Mouse (Mus musculus): ENCODE data around the gene Xrcc6. TPM values are rescaled to one million over a fixed set of nuclear protein-coding genes. Genes with fewer than 3 reads are reported as not detected.

Xrcc6 gene
- polyA plus RNA-seq, 1 experiment from 2014 or later, result 77.5 TPM

DNA sequence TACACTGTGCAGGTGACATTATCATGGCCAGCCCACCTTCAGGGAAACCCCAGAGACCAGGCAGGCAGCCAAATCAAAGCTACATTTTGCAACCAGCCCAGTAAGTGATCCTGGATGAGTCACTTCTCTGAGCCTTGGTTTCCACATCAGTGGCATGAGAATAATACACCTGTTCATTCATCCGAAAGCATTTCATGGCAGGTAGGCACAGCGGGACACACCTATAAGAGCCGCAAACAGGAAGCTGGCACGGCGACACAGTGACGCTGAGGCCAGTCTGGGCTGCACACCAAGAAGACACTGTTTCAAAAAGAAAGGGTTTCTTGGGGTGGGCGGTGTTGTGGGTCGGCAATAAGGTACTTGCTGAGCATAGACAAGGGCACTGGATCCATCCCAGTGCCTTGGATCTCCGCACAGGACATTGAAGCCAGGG lies 33.5 kb upstream of the Xrcc6 start:
- no peaks in the 10 kb centered on the region for H3K9me3 ChIP-seq (replicated peaks)
- H3K4me2 ChIP-seq, result no peak overlapping the region
- WGBS (ENCODE audit: insufficient replicate concordance), result 92% methylated on average over 9 of the region's 9 CpGs
- H3K4me3 ChIP-seq (replicated peaks), result no peak overlapping the region
- H3K4me1 ChIP-seq (replicated peaks), result peaks cover 15% of the 10 kb centered on the region
- ATAC-seq (ENCODE audit: low read depth), result no peak
- peaks cover 54% of the 10 kb centered on the region for H3K36me3 ChIP-seq
- no peak for DNase-seq
- no peak overlapping the region for H3K27ac ChIP-seq
- H3K27me3 ChIP-seq, result no peaks in the 10 kb centered on the region
- H3K9ac ChIP-seq, result no peak overlapping the region

DNA sequence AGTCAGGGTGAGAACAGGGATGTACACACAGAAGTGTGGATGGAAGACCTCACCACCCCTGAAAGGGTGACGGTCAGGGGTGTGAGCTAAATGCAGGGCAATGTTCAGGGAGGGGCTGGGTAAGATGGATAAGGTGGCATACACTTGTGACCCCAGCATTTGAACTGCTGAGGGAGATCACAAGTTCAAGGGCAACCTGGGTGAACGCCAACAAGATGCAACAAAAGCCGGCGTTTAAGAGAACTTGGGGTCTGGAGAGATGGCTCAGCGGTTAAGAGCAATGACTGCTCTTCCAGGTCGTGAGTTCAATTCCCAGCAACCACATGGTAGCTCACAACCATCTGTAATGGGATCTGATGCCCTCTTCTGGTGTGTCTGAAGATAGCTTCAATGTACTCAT lies 32.9 kb upstream of the Xrcc6 start:
- H3K4me1 ChIP-seq (replicated peaks), result peaks cover 21% of the 10 kb centered on the region
- H3K36me3 ChIP-seq, result peaks cover 54% of the 10 kb centered on the region
- ATAC-seq (ENCODE audit: low read depth) (no peak), DNase-seq (no peak)
- no peak overlapping the region for H3K4me2 ChIP-seq
- H3K27me3 ChIP-seq, result no peaks in the 10 kb centered on the region
- no peak overlapping the region for H3K9ac ChIP-seq
- no peaks in the 10 kb centered on the region for H3K9me3 ChIP-seq (replicated peaks)
- H3K4me3 ChIP-seq (replicated peaks), result no peak overlapping the region
- 89% methylated on average over 6 of the region's 6 CpGs for WGBS (ENCODE audit: insufficient replicate concordance)
- H3K27ac ChIP-seq, result no peak overlapping the region

DNA sequence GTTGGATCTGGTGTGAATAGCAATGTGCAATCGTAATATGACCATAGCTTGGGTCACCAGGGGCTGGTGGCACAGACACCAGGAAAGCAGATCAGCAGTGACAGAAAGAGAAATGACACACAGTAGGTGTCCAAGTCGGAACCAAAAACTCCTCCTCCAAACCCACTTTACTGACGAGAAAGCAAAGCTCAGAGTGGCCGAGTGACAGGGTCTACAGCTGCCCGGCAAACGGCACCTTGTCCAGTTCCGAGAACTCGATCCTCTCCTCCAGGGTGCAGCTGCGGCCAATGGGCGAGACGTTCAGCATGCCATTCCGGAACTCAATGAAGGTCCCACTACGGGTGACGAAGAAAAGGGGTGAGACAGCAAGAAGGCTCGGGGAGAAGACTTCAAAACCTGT lies 32.2 kb upstream of the Xrcc6 start:
- no peaks in the 10 kb centered on the region for H3K9me3 ChIP-seq (replicated peaks)
- no peak overlapping the region for H3K27ac ChIP-seq
- WGBS (ENCODE audit: insufficient replicate concordance), result 88% methylated on average over 15 of the region's 15 CpGs
- no peak for DNase-seq
- H3K27me3 ChIP-seq, result no peaks in the 10 kb centered on the region
- peaks cover 26% of the 10 kb centered on the region for H3K4me1 ChIP-seq (replicated peaks)
- ATAC-seq (ENCODE audit: low read depth), result no peak
- no peak overlapping the region for H3K9ac ChIP-seq
- H3K4me2 ChIP-seq, result no peak overlapping the region
- H3K4me3 ChIP-seq (replicated peaks), result no peak overlapping the region
- peaks cover 54% of the 10 kb centered on the region for H3K36me3 ChIP-seq

DNA sequence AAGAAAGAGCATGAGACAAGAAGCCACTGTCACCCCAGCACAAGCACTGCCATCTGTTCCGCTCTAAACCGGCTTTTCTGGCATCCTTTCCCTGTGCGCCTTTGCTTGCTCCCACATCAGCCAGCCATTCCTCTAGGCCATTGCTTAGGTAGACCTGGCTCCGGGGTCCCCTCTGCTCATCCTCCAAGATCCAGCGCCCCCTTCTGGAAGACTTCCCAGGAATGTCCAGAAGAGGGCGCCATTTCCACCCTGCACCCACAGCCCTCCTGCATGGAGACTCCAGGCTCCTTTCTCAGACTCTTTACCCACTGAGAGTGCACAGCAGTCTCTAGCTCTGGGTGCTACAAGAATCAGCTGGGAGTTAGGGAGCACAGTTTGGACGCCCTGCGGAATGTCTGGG lies 31.2 kb upstream of the Xrcc6 start:
- DNase-seq (peak; percentile 38), ATAC-seq (ENCODE audit: low read depth) (no peak)
- Histone ChIP-seq H3K9ac (no peak overlapping the region), H3K27ac (no peak overlapping the region), H3K4me3 (replicated peaks) (no peak overlapping the region), H3K4me2 (no peak overlapping the region), H3K27me3 (no peaks in the 10 kb centered on the region), H3K4me1 (replicated peaks) (peaks cover 32% of the 10 kb centered on the region), H3K9me3 (replicated peaks) (no peaks in the 10 kb centered on the region), H3K36me3 (peaks cover 46% of the 10 kb centered on the region)
- WGBS (ENCODE audit: insufficient replicate concordance), result 53% methylated on average over 8 of the region's 8 CpGs

DNA sequence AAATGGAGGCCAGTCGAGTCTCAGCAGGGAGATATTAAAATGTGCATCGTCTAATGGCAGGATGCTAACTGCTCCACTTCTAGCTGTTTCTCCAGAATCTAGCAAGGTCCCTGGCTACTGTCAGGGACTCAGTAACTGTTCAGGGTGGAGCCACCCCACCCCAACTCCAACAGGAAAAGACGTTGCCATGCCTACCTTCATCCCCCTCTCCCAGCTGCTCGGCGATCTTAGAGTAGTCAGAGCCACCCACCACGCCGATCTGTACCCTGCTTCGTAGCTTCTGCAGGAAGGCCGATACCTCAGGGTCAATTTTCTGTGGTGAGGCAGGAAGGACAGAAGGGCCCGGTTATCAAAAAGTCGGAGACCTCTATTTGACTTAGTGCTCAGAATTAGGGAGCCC lies 30.0 kb upstream of the Xrcc6 start:
- Histone ChIP-seq H3K4me2 (no peak overlapping the region), H3K27me3 (no peaks in the 10 kb centered on the region), H3K27ac (no peak overlapping the region), H3K9me3 (replicated peaks) (no peaks in the 10 kb centered on the region), H3K9ac (no peak overlapping the region), H3K36me3 (peaks cover 35% of the 10 kb centered on the region), H3K4me3 (replicated peaks) (no peak overlapping the region), H3K4me1 (replicated peaks) (peaks cover 34% of the 10 kb centered on the region)
- WGBS (ENCODE audit: insufficient replicate concordance), result 82% methylated on average over 11 of the region's 11 CpGs
- ATAC-seq (ENCODE audit: low read depth) (no peak), DNase-seq (no peak)

DNA sequence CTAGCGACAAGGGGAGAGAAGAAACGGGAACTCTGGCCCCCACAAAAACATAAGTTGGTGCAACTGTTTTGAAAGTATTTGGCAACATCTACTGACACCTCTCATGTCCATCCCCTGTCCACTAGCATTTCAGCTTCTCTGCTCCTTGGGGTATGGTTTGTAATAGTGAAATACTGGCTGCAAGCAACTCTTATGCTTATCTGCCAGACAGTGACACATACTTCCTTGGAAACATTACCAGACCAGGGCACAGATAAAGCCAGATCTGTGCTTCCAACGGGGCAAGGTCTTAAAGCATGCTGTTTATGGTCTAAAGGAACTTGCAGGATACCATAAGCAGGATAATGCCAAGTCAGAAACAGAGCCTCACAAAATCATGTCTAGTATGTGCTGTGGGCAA lies 28.7 kb upstream of the Xrcc6 start:
- Histone ChIP-seq H3K27me3 (no peaks in the 10 kb centered on the region), H3K4me3 (replicated peaks) (no peak overlapping the region), H3K27ac (peak overlapping the region; percentile 90), H3K36me3 (peaks cover 27% of the 10 kb centered on the region), H3K9me3 (replicated peaks) (no peaks in the 10 kb centered on the region), H3K4me2 (peak overlapping the region; percentile 100), H3K4me1 (replicated peaks) (peaks cover 34% of the 10 kb centered on the region), H3K9ac (peak overlapping the region; percentile 88)
- DNase-seq (no peak), ATAC-seq (ENCODE audit: low read depth) (no peak)
- WGBS (ENCODE audit: insufficient replicate concordance), result 55% methylated on average over 3 of the region's 3 CpGs

DNA sequence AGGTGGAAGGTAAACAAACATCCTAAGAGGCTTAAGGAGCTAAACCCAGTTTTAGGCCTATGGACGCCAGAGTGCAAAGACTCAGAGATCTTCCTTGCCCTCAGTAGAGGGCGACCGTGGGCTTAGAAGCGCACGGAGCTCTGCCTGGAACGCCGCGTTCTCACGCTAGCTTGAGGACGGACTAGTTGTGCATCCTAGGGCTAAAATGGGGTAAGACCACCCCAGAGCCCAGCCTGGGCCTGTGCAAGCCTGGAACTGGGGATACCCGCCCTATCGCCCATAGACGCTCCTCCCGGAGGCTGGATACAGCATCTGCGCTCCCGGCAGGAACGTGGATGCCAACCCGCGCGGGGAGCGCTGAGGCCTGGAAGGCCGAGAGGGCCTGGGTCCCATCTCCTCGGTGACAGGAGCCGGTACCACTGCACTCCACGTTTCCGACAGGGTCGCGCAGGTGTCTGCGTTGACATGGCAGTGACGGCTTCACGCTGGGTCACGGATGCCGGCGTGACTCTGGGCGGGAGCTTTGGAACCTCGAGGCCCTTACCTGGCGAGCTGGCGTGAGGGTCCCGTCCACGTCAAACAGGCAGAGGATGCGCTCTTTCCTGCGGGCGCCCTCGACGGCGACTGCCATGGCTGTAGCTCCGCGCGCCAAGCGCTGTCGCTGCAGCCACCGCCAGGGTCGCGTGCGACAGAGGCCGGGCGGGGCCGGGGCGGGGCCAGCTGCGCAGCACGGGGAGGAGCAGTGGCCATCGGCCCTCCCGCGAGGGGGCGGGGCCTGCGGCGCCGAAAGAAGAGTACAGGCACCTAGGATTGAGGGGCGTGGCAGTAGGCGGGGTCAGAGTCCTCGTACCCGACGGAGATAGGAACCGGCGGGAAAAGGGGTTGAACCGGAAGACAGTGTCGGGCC lies 27.2 kb upstream of the Xrcc6 start, which contains the start of gene Pmm1:
TSS of gene Pmm1 (minus strand) at position 760 of the 907 bp plus-strand sequence.
- peak within 1 kb of the TSS; percentile 100 for H3K4me2 ChIP-seq
- H3K27ac ChIP-seq, result peak within 1 kb of the TSS; percentile 90
- peaks cover 34% of the 10 kb centered on the region for H3K4me1 ChIP-seq (replicated peaks)
- peak within 1 kb of the TSS; percentile 81 for H3K4me3 ChIP-seq (replicated peaks)
- peak within 1 kb of the TSS; percentile 88 for H3K9ac ChIP-seq
- ATAC-seq (ENCODE audit: low read depth) (peak; percentile 96), DNase-seq (peak; percentile 100)
- H3K9me3 ChIP-seq (replicated peaks), result no peaks in the 10 kb centered on the region
- under 1% methylated on average over 76 of the region's 77 CpGs for WGBS (ENCODE audit: insufficient replicate concordance)
- H3K36me3 ChIP-seq, result peaks cover 12% of the 10 kb centered on the region
- H3K27me3 ChIP-seq, result no peaks in the 10 kb centered on the region

DNA sequence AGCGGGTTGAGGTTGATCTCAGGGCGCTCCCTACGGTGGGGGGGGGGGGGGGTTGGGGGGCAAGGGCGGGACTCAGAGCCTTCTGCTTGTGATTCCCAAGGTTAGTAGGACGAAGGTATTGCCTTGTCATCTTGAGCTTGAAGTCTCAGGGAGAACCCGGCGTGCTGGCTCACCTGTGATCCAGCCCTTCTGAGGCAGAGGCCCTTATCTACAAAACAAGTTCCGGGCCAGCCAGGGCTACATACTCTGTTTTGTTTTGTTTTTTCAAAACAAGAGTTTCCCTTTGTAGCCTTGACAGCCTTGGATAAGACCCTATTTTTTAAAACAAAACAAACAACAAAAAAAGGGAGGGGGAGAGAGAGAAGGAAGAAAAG lies 26.6 kb upstream of the Xrcc6 start:
- peaks cover 34% of the 10 kb centered on the region for H3K4me1 ChIP-seq (replicated peaks)
- no peaks in the 10 kb centered on the region for H3K27me3 ChIP-seq
- peak overlapping the region; percentile 62 for H3K9ac ChIP-seq
- DNase-seq (no peak), ATAC-seq (ENCODE audit: low read depth) (peak; percentile 72)
- peak overlapping the region; percentile 75 for H3K27ac ChIP-seq
- peak overlapping the region; percentile 81 for H3K4me3 ChIP-seq (replicated peaks)
- no peaks in the 10 kb centered on the region for H3K9me3 ChIP-seq (replicated peaks)
- H3K4me2 ChIP-seq, result peak overlapping the region; percentile 100
- under 1% methylated on average over 7 of the region's 8 CpGs for WGBS (ENCODE audit: insufficient replicate concordance)
- peaks cover 6% of the 10 kb centered on the region for H3K36me3 ChIP-seq

DNA sequence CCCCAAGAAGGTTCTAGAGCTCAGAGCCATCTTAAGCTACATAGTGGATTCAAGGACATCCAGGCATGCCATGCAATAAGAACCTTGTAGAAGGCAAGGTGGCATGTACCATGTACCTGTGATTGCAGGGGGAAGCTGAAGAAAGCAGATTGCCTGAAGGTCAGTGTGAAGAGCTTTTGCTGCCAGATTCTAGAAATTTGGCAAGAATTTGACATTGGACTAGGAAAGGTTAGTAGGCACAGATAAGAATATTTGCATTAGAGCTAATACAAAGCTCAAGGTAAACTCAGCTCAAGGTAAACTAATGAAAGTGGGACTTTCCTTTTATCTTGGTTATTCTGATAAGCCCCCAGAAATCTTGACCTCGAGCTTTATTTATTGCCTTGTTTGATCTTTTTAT lies 23.4 kb upstream of the Xrcc6 start:
- H3K9me3 ChIP-seq (replicated peaks), result no peaks in the 10 kb centered on the region
- peaks cover 30% of the 10 kb centered on the region for H3K4me1 ChIP-seq (replicated peaks)
- H3K27ac ChIP-seq, result no peak overlapping the region
- H3K27me3 ChIP-seq, result peaks cover 7% of the 10 kb centered on the region; the same call in 1 of the 2 replicates
- no peak overlapping the region for H3K4me3 ChIP-seq (replicated peaks)
- no peak overlapping the region for H3K9ac ChIP-seq
- H3K36me3 ChIP-seq, result no peaks in the 10 kb centered on the region
- 28% methylated on average over 1 of the region's 1 CpGs for WGBS (ENCODE audit: insufficient replicate concordance)
- ATAC-seq (ENCODE audit: low read depth) (no peak), DNase-seq (no peak)
- no peak overlapping the region for H3K4me2 ChIP-seq

DNA sequence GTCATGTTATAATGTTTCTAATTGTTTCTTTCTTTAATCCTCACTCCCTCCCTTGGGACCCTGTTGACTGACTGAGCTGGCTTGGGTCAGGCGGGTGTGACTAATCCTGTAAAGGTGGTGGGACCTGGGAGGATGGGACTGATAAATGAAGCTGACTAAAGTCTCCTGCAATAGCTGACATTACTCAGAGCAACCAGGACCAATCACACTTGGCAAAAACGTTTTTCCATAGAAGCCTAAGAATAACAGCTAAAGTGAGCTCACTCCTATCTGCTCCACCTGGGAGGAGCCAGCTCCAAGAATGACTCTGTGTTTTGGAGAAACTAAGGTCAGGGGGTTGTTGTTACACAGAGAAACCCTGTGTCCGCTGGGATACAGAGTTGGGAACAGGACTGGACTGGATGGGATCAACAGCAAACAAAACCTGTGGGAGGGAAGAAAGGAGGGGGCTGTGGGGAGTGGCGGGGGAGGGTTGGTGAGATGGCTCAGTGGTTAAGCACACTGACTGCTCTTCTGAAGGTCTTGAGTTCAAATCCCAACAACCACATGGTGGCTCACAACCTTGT lies 22.6 kb upstream of the Xrcc6 start:
- WGBS (ENCODE audit: insufficient replicate concordance), result 53% methylated on average over 4 of the region's 4 CpGs
- Histone ChIP-seq H3K4me1 (replicated peaks) (peaks cover 29% of the 10 kb centered on the region), H3K27me3 (peaks cover 7% of the 10 kb centered on the region; the same call in 1 of the 2 replicates), H3K9ac (no peak overlapping the region), H3K4me3 (replicated peaks) (no peak overlapping the region), H3K4me2 (no peak overlapping the region), H3K27ac (no peak overlapping the region), H3K36me3 (no peaks in the 10 kb centered on the region), H3K9me3 (replicated peaks) (no peaks in the 10 kb centered on the region)
- DNase-seq (no peak), ATAC-seq (ENCODE audit: low read depth) (no peak)

DNA sequence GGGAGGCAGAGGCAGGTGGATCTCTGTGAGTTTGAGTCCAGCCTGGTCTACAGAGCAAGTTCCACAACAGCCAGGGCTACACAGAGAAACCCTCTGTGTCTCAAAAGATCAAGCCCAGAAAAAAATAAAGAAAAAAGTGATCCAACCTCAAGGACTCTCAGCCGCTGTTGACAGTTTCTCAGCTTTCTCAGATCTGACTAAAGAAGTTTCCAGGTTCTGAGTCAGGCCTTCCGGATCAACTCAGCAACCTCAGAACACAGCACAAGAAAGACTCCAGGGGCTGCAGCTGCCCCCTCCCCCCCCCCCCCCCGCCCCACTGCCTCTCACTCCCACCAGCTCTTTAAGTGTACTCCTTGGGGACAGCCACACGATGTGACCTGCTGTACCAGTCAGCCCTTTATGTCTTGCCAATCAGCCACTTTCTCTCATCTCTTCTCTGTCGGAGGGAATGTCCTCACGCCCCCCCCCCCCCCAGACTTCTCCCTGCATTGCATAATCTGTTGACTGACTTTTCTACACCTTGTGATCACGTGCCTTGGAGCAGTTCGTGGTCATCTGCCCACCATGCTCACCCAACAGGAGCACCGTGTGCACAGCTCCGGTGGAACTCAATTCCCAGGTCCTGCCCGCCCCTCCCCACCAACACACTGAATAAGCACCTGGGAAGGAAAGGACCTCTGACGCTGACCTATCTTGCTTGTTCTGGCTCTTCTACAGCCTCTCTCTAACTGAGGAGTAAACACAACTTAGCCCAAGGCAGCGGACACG lies 21.4 kb upstream of the Xrcc6 start:
- no peak overlapping the region for H3K27ac ChIP-seq
- H3K9me3 ChIP-seq (replicated peaks), result no peaks in the 10 kb centered on the region
- H3K36me3 ChIP-seq, result no peaks in the 10 kb centered on the region
- peaks cover 23% of the 10 kb centered on the region for H3K4me1 ChIP-seq (replicated peaks)
- ATAC-seq (ENCODE audit: low read depth), result no peak
- H3K4me2 ChIP-seq, result no peak overlapping the region
- 72% methylated on average over 10 of the region's 14 CpGs for WGBS (ENCODE audit: insufficient replicate concordance)
- no peak for DNase-seq
- H3K4me3 ChIP-seq (replicated peaks), result no peak overlapping the region
- no peak overlapping the region for H3K9ac ChIP-seq
- peaks cover 7% of the 10 kb centered on the region; the same call in 1 of the 2 replicates for H3K27me3 ChIP-seq
